Mouse (Mus musculus): ENCODE data around the gene Odaph. TPM values are rescaled to one million over a fixed set of nuclear protein-coding genes. Genes with fewer than 3 reads are reported as not detected.
A peak's percentile ranks its signal among the peaks of the same experiment; 100 is the strongest.
"Not testable (repeated sequence)": the region's sequence is repeated elsewhere in the genome, so short reads cannot be mapped to it uniquely, and the experiment has no call there.

Odaph gene
- not detected for total RNA-seq (2021)
- polyA plus RNA-seq (2012; rRNA removed): not detected in 2 replicates
- long read RNA-seq: 0 reads

DNA sequence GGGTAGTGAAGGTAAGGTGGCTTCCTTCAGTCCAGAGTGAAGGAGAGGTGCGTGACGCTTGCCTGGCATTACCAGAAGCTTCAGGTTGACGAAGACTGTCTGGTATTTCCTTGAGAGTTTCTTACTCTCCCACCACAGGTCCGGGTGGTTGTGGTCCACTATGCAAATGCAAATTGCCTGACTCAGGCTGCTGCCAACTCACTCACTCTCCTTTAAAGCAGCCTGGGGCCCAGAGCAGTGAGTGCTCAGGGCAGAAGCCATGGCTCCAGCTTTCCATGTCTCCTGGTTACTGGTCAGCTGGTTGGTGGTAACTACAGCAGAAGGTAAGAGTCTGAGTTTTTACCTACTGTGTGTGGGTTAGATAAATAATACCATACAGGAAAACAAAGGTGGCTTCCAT lies at the start of gene Odaph:
TSS of gene Odaph (plus strand) at position 240 of the 400 bp plus-strand sequence.
- no peak for DNase-seq

DNA sequence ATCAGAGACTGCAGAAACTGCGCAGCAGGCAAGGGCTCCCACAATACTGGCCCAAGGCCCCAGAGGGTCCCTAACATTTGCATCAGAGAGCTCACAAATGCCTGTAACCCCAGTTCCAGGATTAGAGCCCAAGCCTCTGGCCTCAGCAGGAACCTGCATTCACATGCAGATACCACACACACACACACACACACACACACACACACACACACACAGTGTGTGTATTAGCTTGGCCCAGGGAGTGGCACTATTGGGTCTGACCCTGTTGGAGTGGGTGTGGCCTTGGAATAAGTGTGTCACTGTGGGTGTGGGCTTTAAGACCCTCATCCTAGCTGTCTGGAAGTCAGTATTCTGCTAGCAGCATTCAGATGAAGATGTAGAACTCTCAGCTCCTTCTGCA lies 41.7 kb upstream of the Odaph start:
- DNase-seq: not testable (repeated sequence)

DNA sequence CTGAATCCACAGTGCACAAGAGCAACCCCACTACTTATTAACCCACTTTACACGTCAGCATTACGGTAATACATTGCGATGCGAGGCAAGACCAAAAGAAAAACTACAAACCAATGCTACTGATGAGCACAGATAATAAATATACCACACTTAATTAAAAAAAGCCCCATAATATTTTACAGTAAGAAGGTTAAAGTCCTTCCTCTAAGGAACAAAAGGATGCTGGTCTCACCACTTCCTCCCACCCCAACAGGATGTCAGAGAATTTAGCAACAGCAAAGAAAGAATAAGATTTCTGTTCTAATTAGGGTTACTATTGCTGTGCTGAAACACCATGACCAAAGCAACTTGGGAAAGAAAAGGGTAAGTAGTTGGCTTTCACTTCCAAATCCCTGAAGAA lies 40.3 kb upstream of the Odaph start:
- no peak for DNase-seq

DNA sequence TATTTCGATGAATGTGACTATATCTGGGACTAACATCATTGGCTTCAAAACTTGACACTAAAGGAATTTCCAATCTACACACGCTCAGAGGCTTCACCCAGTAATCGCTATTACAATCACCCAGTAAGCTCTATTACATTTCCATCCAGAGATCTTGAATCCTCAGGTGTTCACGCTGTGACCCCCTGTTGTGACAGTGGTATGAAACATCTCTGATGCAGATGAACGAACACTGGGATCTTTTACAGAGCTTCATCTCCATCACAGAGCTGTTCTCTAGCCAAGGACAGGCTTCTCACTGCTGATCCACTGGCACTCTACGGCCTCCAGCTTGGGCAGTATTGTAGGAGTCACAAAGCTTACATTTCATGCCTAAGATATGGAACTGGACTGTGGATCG lies 37.8 kb upstream of the Odaph start:
- DNase-seq: no peak

- DNase-seq: no peak
Observed at GRCm38 (mm10) chr5:91951404-91951803, 35.9 kb upstream of the Odaph start.

DNA sequence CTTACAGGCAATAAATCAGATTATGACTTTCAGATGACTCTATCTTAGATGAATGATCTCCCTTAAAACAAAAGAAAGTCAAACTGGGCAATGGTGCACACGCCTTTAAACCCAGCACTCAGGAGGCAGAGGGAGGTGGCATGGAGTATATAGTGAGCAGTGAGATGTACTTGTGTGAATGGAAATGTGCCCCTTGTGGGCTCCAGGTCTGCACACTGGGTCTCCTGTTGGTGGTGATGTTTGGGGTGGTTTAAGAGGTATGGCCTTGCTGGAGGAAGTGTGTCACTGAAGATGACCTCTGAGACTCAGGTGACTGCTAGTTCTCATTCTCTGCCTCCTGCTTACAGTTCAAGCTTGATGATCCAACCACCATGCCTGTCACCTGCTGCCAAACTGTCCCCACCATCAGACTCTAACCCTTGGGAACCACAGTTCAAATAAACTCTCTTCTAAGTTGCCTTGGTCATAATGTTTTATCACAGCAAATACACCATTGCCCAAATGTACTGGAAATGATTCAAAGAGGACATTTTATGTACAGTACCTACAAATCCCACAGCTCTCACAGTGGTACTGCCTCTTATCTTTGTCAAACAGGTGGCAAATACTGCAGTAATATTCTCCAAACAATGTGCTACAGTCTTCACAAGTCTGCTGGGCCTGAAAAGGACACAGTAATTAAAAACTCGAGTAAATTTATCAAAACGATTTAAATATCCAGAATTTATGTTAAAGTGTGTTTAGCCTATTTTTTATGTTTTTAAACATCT lies 30.1 kb upstream of the Odaph start:
- DNase-seq: no peak

GRCm38 (mm10) chr5:91959096-91959495 lies 28.2 kb upstream of the Odaph start:
- DNase-seq: no peak

DNA sequence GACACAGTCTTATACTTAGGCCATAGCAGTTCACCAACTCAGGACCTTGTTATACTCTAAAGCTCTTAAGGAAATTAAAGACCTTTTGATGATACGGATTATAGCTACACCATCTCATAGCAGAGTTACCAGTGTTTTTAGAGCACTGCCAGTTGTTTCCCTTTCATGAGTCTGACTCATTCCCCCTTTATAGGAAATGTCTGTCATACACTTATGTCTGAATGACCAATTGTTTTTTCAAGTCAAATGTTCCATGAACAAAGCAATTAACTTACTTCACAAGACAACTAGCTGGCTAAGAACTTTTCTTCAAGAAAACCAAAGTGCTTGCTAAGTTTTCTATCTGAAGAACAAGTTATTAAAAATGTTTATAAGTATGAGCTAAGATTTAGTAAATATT lies 27.3 kb upstream of the Odaph start:
- DNase-seq: no peak

GRCm38 (mm10) chr5:91960606-91961254 lies 26.5 kb upstream of the Odaph start:
- DNase-seq: peak; percentile 49

- peak; percentile 22 for DNase-seq
Observed at GRCm38 (mm10) chr5:91961370-91961769, 25.9 kb upstream of the Odaph start.

- DNase-seq: no peak
Observed at GRCm38 (mm10) chr5:91962259-91962638, 25.0 kb upstream of the Odaph start.

- peak; percentile 97 for DNase-seq
Observed at GRCm38 (mm10) chr5:91962639-91963440, 24.4 kb upstream of the Odaph start, which contains the start of gene Rchy1. Rchy1 (minus strand) TSS chr5:91963068.

DNA sequence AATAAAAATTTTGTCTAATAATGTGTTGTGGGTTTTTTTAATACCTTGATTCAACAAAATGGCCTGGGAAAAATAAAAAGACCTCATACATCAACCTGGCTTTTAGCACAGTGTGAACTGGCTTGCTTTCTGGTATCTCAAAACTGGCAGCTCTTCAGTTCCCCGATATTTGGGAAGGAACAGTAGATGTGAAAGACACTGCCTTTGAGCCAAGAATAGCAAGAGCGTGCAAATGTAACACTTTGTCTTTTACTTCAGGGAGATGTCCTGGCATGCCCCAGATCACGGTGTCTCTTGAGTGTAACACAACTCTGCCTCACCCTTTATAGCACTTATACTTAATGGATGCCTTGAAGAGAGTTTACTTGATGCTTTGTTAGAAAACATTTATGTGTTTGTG lies 15.2 kb upstream of the Odaph start:
- DNase-seq: no peak

DNA sequence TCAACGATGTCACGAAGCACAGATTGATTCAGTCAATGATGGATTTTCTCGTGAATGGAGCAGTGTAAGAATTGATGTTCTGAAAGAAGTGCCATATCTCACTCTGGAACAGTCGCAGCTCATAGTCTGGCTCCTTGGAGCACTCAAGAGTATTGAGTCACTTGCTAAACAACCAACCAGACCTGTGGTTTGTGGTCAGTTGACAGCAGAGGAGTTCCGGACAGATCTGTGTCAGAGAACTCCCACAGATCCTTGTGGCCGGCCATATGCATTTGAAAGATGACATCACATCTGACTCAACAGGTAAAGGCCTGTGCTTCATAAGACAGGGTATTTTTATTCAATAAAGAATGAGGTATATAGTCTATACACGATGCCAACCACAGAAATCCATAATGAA lies 13.3 kb upstream of the Odaph start:
- no peak for DNase-seq

GRCm38 (mm10) chr5:91975758-91976157 lies 11.5 kb upstream of the Odaph start:
- DNase-seq: no peak

DNA sequence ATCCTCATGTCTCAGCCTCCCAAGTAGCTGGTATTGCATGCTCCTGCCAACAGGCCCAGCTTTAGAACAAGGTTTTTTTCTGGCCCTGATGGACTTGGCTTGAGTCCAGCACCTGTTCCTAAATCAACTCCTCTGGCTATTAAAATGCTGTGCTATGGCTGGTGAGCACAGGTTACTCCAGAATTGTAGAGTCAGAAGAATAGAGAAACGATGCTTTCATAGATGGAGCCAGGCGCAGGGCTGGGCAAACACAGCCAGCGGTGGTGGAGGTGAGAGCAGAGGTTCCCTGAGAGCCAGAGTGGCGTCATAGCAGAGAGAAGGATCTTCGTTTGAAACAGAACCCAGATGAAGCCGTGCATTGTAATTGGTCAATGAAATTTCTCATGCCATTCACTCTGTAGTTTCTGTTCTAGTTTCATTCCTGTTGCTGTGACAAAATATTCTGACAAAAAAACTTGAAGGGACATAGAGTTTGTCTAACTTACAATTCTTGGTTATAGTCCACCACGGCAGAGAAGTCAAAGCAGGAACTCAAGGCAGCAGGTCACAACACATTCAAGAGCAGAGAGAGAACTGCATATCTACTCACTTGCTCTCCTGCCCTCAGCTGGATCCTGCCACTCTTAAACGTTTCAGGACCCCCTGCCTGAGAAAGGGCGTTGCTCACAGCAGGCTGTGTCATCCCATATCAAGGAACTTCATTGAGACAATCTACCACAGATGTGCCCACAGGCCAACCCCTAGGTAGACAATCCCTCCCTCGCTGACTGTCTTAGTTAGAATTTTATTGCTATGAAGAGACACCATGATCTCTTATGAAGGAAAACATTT lies 10.5 kb upstream of the Odaph start:
- no peak for DNase-seq

GRCm38 (mm10) chr5:91977397-91977770 lies 9.9 kb upstream of the Odaph start:
- DNase-seq: no peak

DNA sequence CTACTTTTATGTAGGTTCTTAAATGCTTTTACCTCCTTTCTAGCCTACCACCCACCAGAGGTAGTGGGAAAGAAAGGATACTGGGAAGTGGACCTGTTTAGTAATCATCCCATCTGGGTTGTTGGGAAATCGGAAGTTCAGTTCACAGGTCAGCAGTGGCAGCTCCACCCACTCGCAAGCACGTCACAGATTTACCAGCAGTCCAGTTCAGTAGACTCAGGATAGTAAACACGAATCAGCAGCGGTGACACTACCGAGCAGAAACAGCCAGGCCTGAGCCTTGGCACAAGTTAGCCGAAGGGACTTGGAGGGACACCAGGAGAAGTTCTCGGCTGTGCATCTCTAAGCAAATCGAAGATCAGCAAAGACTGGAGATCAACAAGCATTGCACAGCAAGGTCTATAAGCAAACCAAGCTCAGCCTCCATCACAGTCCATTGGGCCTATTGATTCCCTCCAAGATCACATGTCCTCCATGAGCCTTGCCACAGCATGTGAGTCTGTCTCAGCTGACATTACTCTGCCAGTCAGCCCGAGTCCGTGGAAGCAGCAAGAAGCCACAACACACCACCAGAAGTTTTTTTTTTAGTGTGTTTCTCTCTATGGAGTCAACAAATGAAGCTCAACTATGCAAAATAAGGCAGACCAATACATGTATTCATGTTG lies 6.0 kb upstream of the Odaph start:
- DNase-seq: no peak

GRCm38 (mm10) chr5:91983490-91983889 lies 3.8 kb upstream of the Odaph start:
- DNase-seq: no peak

- no peak for DNase-seq
Observed at GRCm38 (mm10) chr5:91985721-91986120, 1.6 kb upstream of the Odaph start.

DNA sequence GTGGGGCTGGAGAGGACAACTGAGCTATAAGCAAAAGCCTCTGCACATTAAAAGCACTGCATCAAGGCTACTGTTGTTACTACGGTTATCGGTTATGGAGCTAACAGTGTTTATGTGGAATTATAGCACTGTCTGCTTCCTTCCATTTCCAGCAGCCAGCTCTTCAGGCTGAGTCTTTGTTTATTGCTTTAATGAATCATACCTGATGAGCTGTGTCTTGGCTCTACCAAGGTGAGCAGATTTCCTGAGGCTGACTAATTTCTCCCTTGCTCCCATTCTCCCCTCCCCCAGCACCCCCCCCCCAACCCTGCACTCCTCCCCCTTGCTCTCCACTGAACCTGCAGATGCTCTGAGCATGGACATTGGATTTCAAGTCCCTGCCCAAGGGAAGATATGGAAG lies 524 bp downstream of the Odaph start:
- DNase-seq: no peak

Data from adrenal gland, adult 2 months (tissue).